Mouse (Mus musculus): ENCODE data around the gene Vmn2r33. TPM values are rescaled to one million over a fixed set of nuclear protein-coding genes. Genes with fewer than 3 reads are reported as not detected.
"Not testable (repeated sequence)": the region's sequence is repeated elsewhere in the genome, so short reads cannot be mapped to it uniquely, and the experiment has no call there.

Gene Vmn2r33
- not detected in 2 replicates for polyA plus RNA-seq (2014; fragmentation: Nextera tagmentation; extraction: Ambion mirVana)

DNA sequence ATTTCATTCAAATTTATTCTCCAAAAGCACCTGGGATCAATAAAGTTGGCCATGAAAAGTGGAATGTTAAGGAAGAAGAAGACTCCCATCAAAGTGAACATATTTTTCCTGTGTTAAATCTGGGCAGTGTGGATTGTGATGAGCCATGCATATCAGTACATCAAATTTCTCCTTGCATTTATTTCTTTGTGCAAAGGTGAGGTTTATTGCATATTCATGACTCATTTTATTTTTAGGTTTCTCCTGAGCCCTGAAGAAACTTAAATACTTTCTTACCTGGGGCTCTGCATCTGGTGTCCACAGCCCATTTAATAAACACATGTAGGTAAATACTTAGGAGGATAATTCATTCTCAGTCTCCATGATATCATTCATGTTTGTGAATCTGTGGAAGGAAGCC, at the start of gene Vmn2r33:
TSS of gene Vmn2r33 (minus strand) at position 101 of the 400 bp plus-strand sequence.
- not testable (repeated sequence) for ATAC-seq (ENCODE audit: low FRiP score); H3K9ac ChIP-seq (ENCODE audit: low read length); H3K27me3 ChIP-seq (ENCODE audit: control insufficient read depth, insufficient read depth, low read length); DNase-seq (ENCODE audit: low spot score, missing footprints); H3K36me3 ChIP-seq (ENCODE audit: control insufficient read depth, insufficient read depth, low read length); H3K27ac ChIP-seq (ENCODE audit: low read depth, low read length); H3K4me2 ChIP-seq; H3K4me1 ChIP-seq (ENCODE audit: control insufficient read depth, insufficient read depth, low read length); H3K9me3 ChIP-seq (ENCODE audit: control insufficient read depth, low read length); H3K4me3 ChIP-seq (ENCODE audit: low read depth, low read length)

Other genes starting within 250 kb of the Vmn2r33 start
- gene Vmn2r30, start 229.2 kb downstream of the Vmn2r33 start, polyA plus RNA-seq (2014; fragmentation: Nextera tagmentation; extraction: Ambion mirVana): not detected in 2 replicates
- gene Gm45783, start 192.2 kb downstream of the Vmn2r33 start, polyA plus RNA-seq (2014; fragmentation: Nextera tagmentation; extraction: Ambion mirVana): not detected in 2 replicates
- gene Vmn2r31, start 167.1 kb downstream of the Vmn2r33 start, polyA plus RNA-seq (2014; fragmentation: Nextera tagmentation; extraction: Ambion mirVana): 0.01 TPM in 1 of 2 replicates, not detected in the other
- not detected in 2 replicates for gene Vmn2r32, start 86.8 kb downstream of the Vmn2r33 start, polyA plus RNA-seq (2014; fragmentation: Nextera tagmentation; extraction: Ambion mirVana)
- gene Vmn2r34, start 122.7 kb upstream of the Vmn2r33 start, polyA plus RNA-seq (2014; fragmentation: Nextera tagmentation; extraction: Ambion mirVana): not detected in 2 replicates

Measured in midbrain, embryonic 11.5 days (tissue).